Mouse (Mus musculus): ENCODE data around the gene Med13l.

Gene Med13l

GRCm38 (mm10) chr5:118721416-118721815 lies 160.9 kb downstream of the Med13l start:
- no peak for DNase-seq (ENCODE audit: extremely low read depth, insufficient read length, low spot score)

- no peak for DNase-seq (ENCODE audit: extremely low read depth, insufficient read length, low spot score)
Observed at GRCm38 (mm10) chr5:118721848-118722247, 161.4 kb downstream of the Med13l start.

DNA sequence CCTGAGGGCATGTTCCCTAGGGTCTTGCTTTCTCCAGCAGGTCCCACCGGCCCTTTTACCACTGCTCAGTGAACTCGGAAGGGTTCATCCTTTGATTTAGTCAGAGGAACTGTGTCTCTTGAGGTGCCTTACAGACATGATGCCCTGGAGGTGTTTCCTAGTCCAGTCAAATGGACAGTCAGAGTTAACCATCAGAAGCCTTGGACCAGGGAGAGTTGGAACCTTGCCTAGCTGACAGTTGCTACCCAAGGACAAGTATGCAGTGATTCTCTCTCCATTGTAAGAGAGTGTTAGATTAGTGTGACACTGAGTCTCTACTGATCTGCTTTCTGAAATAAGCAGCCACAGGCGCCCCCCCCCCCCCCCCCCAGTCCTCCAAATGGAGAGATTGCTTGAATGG lies 162.0 kb downstream of the Med13l start:
- DNase-seq (ENCODE audit: extremely low read depth, insufficient read length, low spot score) = no peak

DNA sequence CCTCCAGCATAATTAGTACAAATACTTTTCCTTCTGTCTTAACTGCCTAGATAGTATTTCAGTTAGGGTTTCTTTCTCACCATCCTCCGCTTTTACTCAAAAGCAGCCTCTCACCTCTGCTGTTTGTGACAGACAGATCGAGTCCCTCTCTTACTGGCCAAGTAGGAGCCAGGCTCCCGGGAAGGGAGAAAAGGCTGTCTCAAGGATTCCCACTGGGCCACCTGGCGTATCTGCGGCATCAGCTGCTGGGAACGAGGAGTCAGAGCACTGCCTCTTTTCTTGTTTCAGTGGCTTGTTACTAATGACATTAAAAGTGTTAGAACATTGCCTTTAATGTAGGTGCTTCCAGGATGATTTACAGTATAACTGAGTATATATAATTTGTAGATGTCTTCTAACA lies 164.9 kb downstream of the Med13l start:
- no peak for DNase-seq (ENCODE audit: extremely low read depth, insufficient read length, low spot score)

DNA sequence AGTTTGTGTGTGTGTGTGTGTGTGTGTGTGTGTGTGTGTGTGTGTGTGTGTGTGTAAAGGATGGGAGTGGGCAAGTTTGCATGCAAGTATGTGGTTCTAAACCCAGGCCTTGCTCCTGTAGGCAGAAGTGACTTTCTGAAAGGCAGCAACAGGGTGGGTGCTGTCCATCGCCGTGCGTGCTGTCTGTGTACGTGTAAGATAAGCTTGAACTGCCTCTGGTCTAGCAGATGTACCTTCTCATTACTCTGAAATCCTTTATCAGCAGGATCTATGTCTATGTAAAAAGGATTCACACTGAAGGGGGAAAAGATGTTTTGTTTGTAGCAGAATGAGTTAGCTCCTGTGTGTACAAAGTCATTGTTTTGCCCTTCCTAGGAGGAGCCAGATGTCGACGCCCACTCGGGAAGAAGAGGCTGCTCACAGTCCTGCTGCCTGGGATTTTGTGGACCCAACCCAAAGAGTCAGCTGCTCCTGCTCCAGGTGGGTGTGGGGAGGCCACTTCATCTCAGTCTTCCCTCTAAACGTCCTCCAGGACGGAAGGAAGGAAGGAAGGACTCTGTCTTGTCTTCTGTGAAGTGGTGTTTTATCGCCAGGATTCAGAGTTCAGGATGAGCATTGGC lies 165.5 kb downstream of the Med13l start:
- no peak for DNase-seq (ENCODE audit: extremely low read depth, insufficient read length, low spot score)

DNA sequence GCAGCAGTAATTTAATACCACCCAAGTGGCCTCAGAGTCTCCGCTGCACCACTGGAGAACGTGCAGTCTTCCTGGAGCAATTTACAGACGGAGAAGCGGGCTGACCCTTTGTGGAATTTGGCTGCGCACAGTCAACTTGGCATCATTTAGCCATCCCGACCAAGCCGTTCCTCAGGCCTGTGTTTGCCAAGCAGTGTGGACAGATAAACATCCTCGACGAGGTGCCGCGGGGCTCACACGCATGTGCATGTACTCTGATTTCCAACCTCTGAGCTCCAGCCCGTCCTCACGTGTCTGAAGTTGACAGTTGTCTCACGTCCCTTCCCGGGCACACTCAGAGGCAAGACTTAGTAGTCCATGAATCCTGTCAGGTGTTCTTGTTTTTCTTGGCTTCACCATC lies 166.9 kb downstream of the Med13l start:
- DNase-seq (ENCODE audit: extremely low read depth, insufficient read length, low spot score) = no peak

GRCm38 (mm10) chr5:118732221-118732620 lies 171.7 kb downstream of the Med13l start:
- no peak for DNase-seq (ENCODE audit: extremely low read depth, insufficient read length, low spot score)

DNA sequence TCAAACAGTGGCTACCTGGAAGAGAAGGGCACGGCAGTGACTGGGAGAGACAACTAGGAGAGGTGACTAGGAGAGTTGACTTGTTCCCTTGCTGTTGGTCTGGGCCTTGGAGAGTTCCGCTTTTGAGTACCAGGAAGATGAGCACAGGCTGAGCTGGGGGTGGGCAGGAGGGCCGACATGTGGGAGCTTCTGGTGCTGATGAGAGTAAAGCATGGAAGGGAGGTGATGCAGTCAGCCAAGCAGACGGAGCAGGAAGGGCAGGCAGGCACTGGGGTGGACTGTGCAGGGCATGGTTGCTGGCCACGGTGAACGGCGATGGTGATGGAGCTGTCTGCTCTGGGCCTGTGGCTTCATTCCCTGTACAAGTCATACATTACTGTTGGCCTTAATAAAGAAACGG lies 172.2 kb downstream of the Med13l start:
- DNase-seq (ENCODE audit: extremely low read depth, insufficient read length, low spot score) = no peak

GRCm38 (mm10) chr5:118733566-118733965 lies 173.1 kb downstream of the Med13l start:
- no peak for DNase-seq (ENCODE audit: extremely low read depth, insufficient read length, low spot score)

DNA sequence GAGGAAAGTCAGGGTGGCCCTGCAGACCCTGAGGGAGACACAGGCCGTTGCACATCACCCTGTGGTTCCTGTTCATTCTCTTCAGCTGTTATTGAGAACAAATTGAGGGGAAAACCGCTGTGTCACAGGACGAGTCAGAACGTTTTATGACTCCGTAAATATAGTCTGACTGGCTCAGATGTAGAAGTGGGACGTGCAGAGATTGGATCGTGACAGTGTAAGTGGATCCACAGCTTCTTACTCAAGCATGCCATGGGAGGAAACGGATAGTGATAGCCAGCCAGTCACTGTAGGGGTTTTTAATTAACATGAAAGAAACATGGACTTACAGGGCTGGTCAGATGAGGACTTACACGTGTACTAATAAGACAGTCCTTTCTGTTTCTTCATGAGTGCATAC lies 174.0 kb downstream of the Med13l start:
- DNase-seq (ENCODE audit: extremely low read depth, insufficient read length, low spot score) = no peak

- no peak for DNase-seq (ENCODE audit: extremely low read depth, insufficient read length, low spot score)
Observed at GRCm38 (mm10) chr5:118735738-118736137, 175.3 kb downstream of the Med13l start.

- no peak for DNase-seq (ENCODE audit: extremely low read depth, insufficient read length, low spot score)
Observed at GRCm38 (mm10) chr5:118737548-118737947, 177.1 kb downstream of the Med13l start.

GRCm38 (mm10) chr5:118743067-118743466 lies 182.6 kb downstream of the Med13l start:
- DNase-seq (ENCODE audit: extremely low read depth, insufficient read length, low spot score) = no peak

DNA sequence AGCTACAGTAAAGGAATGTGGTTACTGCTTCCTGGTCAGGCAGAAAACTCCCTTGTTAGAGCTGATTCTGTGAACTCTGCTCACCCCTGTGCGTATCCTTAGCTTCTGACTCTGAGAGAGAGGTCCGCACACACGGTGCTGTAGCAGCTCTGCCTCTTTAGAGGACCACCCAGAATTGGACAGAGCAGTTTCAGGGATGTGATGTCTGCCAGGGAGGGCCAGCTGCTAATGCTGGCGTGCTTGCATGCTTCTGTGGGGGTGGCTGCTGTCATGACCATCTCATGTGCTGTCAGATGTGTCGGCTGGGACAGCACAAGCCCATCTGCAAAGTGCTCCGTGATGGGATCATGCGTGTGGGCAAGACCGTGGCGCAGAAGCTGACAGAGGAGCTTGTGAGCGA lies 186.5 kb downstream of the Med13l start:
- DNase-seq (ENCODE audit: extremely low read depth, insufficient read length, low spot score) = no peak

DNA sequence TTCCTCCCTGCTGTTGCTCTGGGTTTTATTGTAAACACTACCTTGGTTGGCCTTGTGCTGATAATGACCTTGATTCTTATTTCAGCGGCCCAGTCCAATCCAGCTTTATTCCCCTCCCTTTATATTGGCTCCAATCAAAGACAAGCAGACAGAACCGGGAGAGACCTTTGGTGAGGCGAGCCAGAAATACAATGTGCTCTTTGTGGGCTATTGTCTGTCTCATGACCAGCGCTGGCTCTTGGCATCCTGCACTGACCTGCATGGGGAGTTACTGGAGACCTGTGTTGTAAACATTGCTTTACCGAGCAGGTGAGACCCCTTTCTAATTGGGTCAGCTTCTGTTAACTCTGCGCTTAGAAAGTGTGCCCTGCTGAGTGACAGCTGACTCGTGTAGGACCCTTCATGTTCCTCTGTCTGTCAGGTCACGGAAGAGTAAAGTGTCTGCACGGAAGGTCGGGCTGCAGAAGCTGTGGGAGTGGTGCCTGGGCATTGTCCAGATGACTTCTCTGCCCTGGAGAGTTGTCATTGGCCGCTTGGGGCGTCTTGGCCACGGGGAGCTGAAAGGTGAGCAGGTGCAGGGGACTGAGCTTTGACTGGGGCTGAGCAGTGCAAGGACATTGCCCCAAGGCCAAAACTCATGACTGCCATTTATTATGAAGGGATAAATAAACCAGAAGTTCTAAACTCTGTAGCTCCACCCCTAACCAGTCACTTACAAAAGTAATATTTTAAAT lies 191.1 kb downstream of the Med13l start:
- no peak for DNase-seq (ENCODE audit: extremely low read depth, insufficient read length, low spot score)

DNA sequence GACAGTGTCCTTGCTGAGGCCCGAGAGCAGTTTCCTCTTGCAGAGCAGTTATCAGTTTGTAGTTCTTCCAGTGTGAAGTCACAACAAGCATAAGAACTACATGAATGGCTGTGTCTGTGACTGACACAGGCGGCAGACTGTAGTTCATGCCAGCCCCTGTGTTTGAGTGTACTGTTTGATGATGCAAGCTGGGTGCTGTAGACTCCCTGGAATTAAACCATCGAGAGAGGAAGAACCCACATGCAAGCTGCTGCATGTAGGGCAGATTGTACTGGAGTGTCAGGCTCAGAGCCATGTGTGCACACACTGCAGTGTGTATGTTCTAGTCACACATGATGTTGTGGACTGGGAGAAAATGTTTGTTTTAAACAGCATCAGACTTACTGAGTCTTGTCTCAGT lies 192.4 kb downstream of the Med13l start:
- no peak for DNase-seq (ENCODE audit: extremely low read depth, insufficient read length, low spot score)

- no peak for DNase-seq (ENCODE audit: extremely low read depth, insufficient read length, low spot score)
Observed at GRCm38 (mm10) chr5:118753471-118754044, 193.1 kb downstream of the Med13l start.

DNA sequence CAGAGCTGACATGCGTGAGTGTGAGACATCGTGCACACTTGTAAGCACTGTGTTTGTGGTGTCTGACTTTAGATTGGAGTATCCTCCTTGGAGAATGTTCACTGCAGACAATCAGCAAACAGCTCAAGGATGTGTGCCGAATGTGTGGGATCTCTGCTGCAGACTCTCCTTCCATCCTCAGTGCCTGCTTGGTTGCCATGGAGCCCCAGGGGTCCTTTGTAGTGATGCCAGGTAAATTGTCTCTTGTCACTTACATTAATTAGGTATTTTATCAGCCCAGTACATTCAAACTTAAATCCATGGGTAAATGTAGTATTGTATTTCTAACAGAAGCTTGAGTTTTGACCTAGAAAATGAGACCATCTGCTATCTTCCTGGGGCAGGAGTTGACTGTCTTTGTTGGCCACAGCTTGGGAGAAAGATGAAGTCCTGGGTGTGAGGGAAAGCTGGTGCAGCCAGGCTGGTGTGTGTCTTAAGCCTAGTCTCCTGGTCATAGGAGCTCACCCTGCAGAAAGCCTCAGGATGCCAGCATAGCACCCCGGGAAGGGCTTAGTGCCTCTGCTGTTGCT lies 193.8 kb downstream of the Med13l start:
- DNase-seq (ENCODE audit: extremely low read depth, insufficient read length, low spot score) = no peak

DNA sequence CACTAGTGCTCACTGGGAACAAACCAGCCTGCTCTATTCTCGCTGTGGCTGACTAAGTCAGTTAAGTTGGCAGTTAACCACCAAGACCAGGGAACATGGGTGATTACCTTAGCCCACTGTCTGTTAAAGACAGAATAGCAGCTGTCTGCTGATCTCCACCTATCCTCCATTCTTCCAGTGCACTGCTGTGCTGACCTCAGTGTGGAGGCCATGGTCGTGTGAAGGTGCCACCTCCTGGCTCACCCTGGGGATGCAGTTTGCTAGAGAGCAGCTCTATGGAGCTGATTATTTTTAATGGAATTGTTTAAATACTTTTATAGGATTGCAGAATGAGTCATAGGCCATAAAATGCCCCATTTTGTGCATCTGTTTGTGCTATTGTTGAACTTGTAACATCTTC lies 195.6 kb downstream of the Med13l start:
- DNase-seq (ENCODE audit: extremely low read depth, insufficient read length, low spot score) = no peak

GRCm38 (mm10) chr5:118757396-118758301 lies 197.2 kb downstream of the Med13l start:
- no peak for DNase-seq (ENCODE audit: extremely low read depth, insufficient read length, low spot score)

DNA sequence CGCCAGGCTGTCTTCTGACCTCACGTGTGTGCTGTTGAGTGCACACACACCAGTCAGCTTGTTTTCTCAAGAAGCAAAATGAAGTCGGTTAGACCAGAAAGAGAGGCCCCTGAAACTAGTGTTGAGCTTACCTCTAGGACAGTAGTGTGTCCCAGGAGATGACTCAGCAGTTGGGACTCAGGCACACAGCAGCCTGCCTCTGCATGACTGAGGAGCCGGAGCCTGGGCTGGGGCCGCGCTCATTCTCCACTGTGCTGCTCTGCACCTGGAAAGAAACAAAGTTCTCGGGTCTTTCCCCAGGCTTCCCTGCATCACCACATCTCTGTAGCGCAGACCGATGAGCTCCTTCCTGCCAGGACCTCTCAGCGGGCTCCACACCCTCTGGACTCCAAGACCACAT lies 200.5 kb downstream of the Med13l start:
- DNase-seq (ENCODE audit: extremely low read depth, insufficient read length, low spot score) = no peak

Data from 3134 (cell line).